Mouse (Mus musculus): Measurements from ENCODE around the gene Gpn2.

GRCm38 (mm10) chr4:133592570-133592969 lies 8.4 kb downstream of the Gpn2 start:
- TF ChIP-seq CTCF (IDR thresholded peaks at IDR 0.05; ENCODE audit: insufficient read depth, low read length) (peak; percentile 97), POLR2A (IDR thresholded peaks at IDR 0.05; ENCODE audit: borderline replicate concordance, extremely low read depth, low read depth, low read length) (no peak)

All from lung, adult 2 months (tissue).